Comparison of ENCODE assay signal across 9 mouse cellular contexts in genomic region chr10:18816560-18816959, GRCm38 (mm10). TPM values are rescaled to one million over a fixed set of nuclear protein-coding genes. Genes with fewer than 3 reads are reported as not detected.
DNase-seq lines count a peak whose midpoint lies in the region; ATAC-seq lines count a peak whose summit lies in the region.
"Had no signal": no experiment of that assay in that cellular context is flagged by ENCODE, and none has a peak within 500 bp of the region (broad histone marks: within the 10 kb centered on the region; RNA-seq: fewer than 3 reads in every experiment).

No protein-coding gene starts in this region.

- H3K9ac ChIP-seq in heart, embryonic 13.5 days, result no peak overlapping the region
- H3K9ac ChIP-seq in midbrain, embryonic 15.5 days, result no peak overlapping the region

- WGBS in heart, embryonic 13.5 days, result 35% methylated on average over 5 of the region's 5 CpGs
- 36% methylated on average over 5 of the region's 5 CpGs for WGBS in midbrain, embryonic 15.5 days

- no peaks in the 10 kb centered on the region for H3K36me3 ChIP-seq in heart, embryonic 13.5 days
- H3K36me3 ChIP-seq in midbrain, embryonic 15.5 days (replicated peaks), result no peaks in the 10 kb centered on the region

- peak overlapping the region; percentile 28 for H3K4me2 ChIP-seq in heart, embryonic 13.5 days
- no peak overlapping the region for H3K4me2 ChIP-seq in midbrain, embryonic 15.5 days

- H3K27ac ChIP-seq in heart, embryonic 13.5 days (replicated peaks), result peak overlapping the region; percentile 48; the same call in 1 of the 2 replicates
- no peak overlapping the region for H3K27ac ChIP-seq in midbrain, embryonic 15.5 days

- no peak for ATAC-seq in heart, embryonic 13.5 days (ENCODE audit: extremely low read depth, insufficient number of reproducible peaks, low FRiP score, low TSS enrichment)
- ATAC-seq in midbrain, embryonic 15.5 days (replicated peaks), result peak; percentile 88
- ATAC-seq in activated CD4-positive, CD25-positive, alpha-beta regulatory T cell, adult 4 months, result no peak

- H3K4me1 ChIP-seq in heart, embryonic 13.5 days, result peaks cover 28% of the 10 kb centered on the region
- H3K4me1 ChIP-seq in midbrain, embryonic 15.5 days, result 0 out of 2 replicates have a peak, but pooled peaks cover 3% of the 10 kb centered on the region

- peaks cover 15% of the 10 kb centered on the region for H3K27me3 ChIP-seq in heart, embryonic 13.5 days (replicated peaks)
- H3K27me3 ChIP-seq in midbrain, embryonic 15.5 days (replicated peaks), result no peaks in the 10 kb centered on the region

- DNase-seq in left cerebral cortex, postnatal 4 days, result peak; percentile 66
- no peak for DNase-seq in left cerebral cortex, adult 18-20 months (ENCODE audit: low spot score in 2 of 2)
- DNase-seq in embryo, embryonic 10.5 days (ENCODE audit: low spot score), result peak; percentile 69
- DNase-seq in kidney, postnatal 25 days, result peak; percentile 27 to 52
- no peak for DNase-seq in spleen, postnatal 36 days (ENCODE audit: low spot score in 2 of 2)

- no peak overlapping the region for H3K4me3 ChIP-seq in heart, embryonic 13.5 days
- H3K4me3 ChIP-seq in midbrain, embryonic 15.5 days, result no peak overlapping the region

- intact Hi-C loops in left cerebral cortex, postnatal 4 days (cut with DNase I), result no loop called here

- H3K9me3 ChIP-seq in heart, embryonic 13.5 days, result no peaks in the 10 kb centered on the region
- H3K9me3 ChIP-seq in midbrain, embryonic 15.5 days, result no peaks in the 10 kb centered on the region

RNA-seq across cellular contexts. Expression of gene Perp, which starts 28.3 kb away (rescaled TPM):
- 1 to 10 TPM; 4.5 to 5.6 TPM for total RNA-seq in left cerebral cortex, postnatal 4 days (2021)
- 1 to 10 TPM; 3.5 to 4.2 TPM for total RNA-seq in left cerebral cortex, adult 18-20 months (2021)
- 97.1 and 106 TPM in 2 replicates for polyA plus RNA-seq in heart, embryonic 13.5 days (2015; fragmentation: Nextera tagmentation; extraction: Ambion mirVana)
- polyA plus RNA-seq in midbrain, embryonic 15.5 days (2015; fragmentation: Nextera tagmentation; extraction: Ambion mirVana), result 7.6 and 11.7 TPM in 2 replicates
- 1 to 10 TPM in 1 of 2 experiments, under 1 TPM in 1; 0.40 to 1.2 TPM for polyA plus RNA-seq in activated CD4-positive, CD25-positive, alpha-beta regulatory T cell, adult 4 months (2017; shearing (Covaris generic))

RNA-seq across cellular contexts. Expression of gene Gm4922, which starts 30.0 kb away (rescaled TPM):
- total RNA-seq in left cerebral cortex, postnatal 4 days (2021), result not detected
- not detected for total RNA-seq in left cerebral cortex, adult 18-20 months (2021)
- not detected in 2 replicates for polyA plus RNA-seq in heart, embryonic 13.5 days (2015; fragmentation: Nextera tagmentation; extraction: Ambion mirVana)
- 0.09 and 0.39 TPM in 2 replicates for polyA plus RNA-seq in midbrain, embryonic 15.5 days (2015; fragmentation: Nextera tagmentation; extraction: Ambion mirVana)
- polyA plus RNA-seq in activated CD4-positive, CD25-positive, alpha-beta regulatory T cell, adult 4 months (2017; shearing (Covaris generic)), result not detected
- polyA plus RNA-seq: gonadal fat pad, adult 2 months had no signal

Comparison
In these comparisons a context has a peak if more than half of its experiments do, and no peak if none do; other contexts are left out.
1. DNase-seq: peak in left cerebral cortex, postnatal 4 days (single experiment), embryo, embryonic 10.5 days (single experiment) and kidney, postnatal 25 days (2 of 2); none in left cerebral cortex, adult 18-20 months (0 of 2) and spleen, postnatal 36 days (0 of 2).